Mouse (Mus musculus): ENCODE results near the gene Tbc1d10c. TPM values are rescaled to one million over a fixed set of nuclear protein-coding genes. Genes with fewer than 3 reads are reported as not detected.
A peak's percentile ranks its signal among the peaks of the same experiment; 100 is the strongest.

Tbc1d10c gene
- total and polyA plus RNA-seq, 3 experiments: 43.5 to 58.5 (median 46.3) TPM

DNA sequence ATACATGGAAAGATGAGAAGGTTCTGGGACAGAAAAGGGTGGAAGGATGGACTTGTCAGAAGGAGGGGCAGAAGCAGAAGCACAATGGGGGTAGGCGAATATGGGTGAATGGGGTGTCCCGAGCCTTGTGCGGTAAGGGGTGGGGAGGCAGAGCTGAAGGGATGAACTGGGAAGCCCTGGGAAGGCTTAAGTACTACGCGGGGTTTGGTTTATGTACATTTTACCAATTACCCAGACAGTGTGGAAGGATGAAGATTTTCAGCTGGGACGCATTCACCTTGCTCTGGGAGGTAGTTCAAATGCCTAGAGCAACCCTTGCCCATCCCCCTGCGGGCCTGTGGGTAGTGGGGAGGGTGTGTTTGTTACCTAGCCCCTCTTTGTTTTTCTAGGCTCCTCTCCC, 11.1 kb upstream of the Tbc1d10c start:
- dilution Hi-C loops (cut with MboI; ENCODE audit: extremely low pct_ligation_motif_present, extremely low pct_unique_long_range_greater_than_20kb, low sequenced_read_pairs): no loop called here
- H3K27ac ChIP-seq (ENCODE audit: insufficient read depth, low read depth): no peak overlapping the region
- peak overlapping the region; percentile 44 for H3K4me2 ChIP-seq (ENCODE audit: insufficient read depth, low read depth, poor library complexity, severe bottlenecking)
- peaks cover 5% of the 10 kb centered on the region for H3K27me3 ChIP-seq (replicated peaks)
- H3K9me3 ChIP-seq (replicated peaks; ENCODE audit: low read length): no peaks in the 10 kb centered on the region
- H3K79me2 ChIP-seq (replicated peaks; ENCODE audit: control insufficient read depth, extremely low read depth, insufficient read depth, poor library complexity, severe bottlenecking): peaks cover 12% of the 10 kb centered on the region; the same call in 1 of the 2 replicates
- TF ChIP-seq KAT2A (IDR thresholded peaks at IDR 0.05; ENCODE audit: insufficient replicate concordance, low read length) (no peak), SMC3 (IDR thresholded peaks at IDR 0.05; ENCODE audit: low read depth, low read length) (no peak), USF1 (IDR thresholded peaks at IDR 0.05; ENCODE audit: low read depth, low read length) (no peak), JUND (conservative IDR thresholded peaks at IDR 0.05; ENCODE audit: low read depth, low read length) (no peak), MAFK (IDR thresholded peaks at IDR 0.05; ENCODE audit: insufficient replicate concordance, low read length) (no peak), CHD1 (IDR thresholded peaks at IDR 0.05; ENCODE audit: low read depth, low read length) (no peak), ELF1 (IDR thresholded peaks at IDR 0.05; ENCODE audit: low read depth, low read length) (no peak), ZKSCAN1 (IDR thresholded peaks at IDR 0.05; ENCODE audit: borderline replicate concordance, low read depth, low read length) (no peak), ZNF384 (IDR thresholded peaks at IDR 0.05; ENCODE audit: low read depth, low read length) (no peak), MAZ (IDR thresholded peaks at IDR 0.05; ENCODE audit: low read depth, low read length) (no peak), ETS1 (conservative IDR thresholded peaks at IDR 0.05; ENCODE audit: low read depth, low read length) (no peak), POLR2AphosphoS2 (IDR thresholded peaks at IDR 0.05; ENCODE audit: low read depth, low read length) (no peak), E2F4 (IDR thresholded peaks at IDR 0.05; ENCODE audit: insufficient replicate concordance, low read depth, low read length) (no peak), PAX5 (IDR thresholded peaks at IDR 0.05; ENCODE audit: low read length) (no peak), CTCF (conservative IDR thresholded peaks at IDR 0.05 in 1 of 2, IDR thresholded peaks at IDR 0.05 in 1 of 2; ENCODE audit: low read depth in 2 of 2, low read length in 2 of 2) (no peak)
- H3K36me3 ChIP-seq (replicated peaks in 1 of 2; ENCODE audit: control insufficient read depth in 1 of 2, insufficient read depth in 1 of 2, low read length in 1 of 2): peaks cover 19 to 34% of the 10 kb centered on the region in 2 experiments
- no peak for DNase-seq (ENCODE audit: extremely low read depth)
- peak overlapping the region in 1 of 3 experiments; percentile 82 for H3K4me3 ChIP-seq (replicated peaks in 1 of 3; ENCODE audit: low read depth in 2 of 3, low read length in 2 of 3, poor library complexity in 1 of 3)
- in situ Hi-C loops (cut with MboI; ENCODE audit: low pct_ligation_motif_present, low pct_unique_long_range_greater_than_20kb, low sequenced_read_pairs): loop anchor here (5.0 kb wide), 2 partner anchors 35 to 75 kb away; partner anchors contain the start of gene Aip
- H3K4me1 ChIP-seq (ENCODE audit: control insufficient read depth in 1 of 2, insufficient read depth in 2 of 2): peaks cover 10 to 52% of the 10 kb centered on the region in 2 experiments
- 0 out of 2 replicates have a peak overlapping the region, but pooled peaks have one; percentile 43 for H3K9ac ChIP-seq (ENCODE audit: insufficient read depth, low read depth)

- H3K4me2 ChIP-seq (ENCODE audit: insufficient read depth, low read depth, poor library complexity, severe bottlenecking): peak within 1 kb of the TSS; percentile 44
- H3K27me3 ChIP-seq (replicated peaks): peaks cover 5% of the 10 kb centered on the region
- H3K27ac ChIP-seq (ENCODE audit: insufficient read depth, low read depth): peak within 1 kb of the TSS; percentile 48
- peaks cover 26 to 42% of the 10 kb centered on the region in 2 experiments for H3K36me3 ChIP-seq (replicated peaks in 1 of 2; ENCODE audit: control insufficient read depth in 1 of 2, insufficient read depth in 1 of 2, low read length in 1 of 2)
- dilution Hi-C loops (cut with MboI; ENCODE audit: extremely low pct_ligation_motif_present, extremely low pct_unique_long_range_greater_than_20kb, low sequenced_read_pairs): no loop called here
- H3K79me2 ChIP-seq (replicated peaks; ENCODE audit: control insufficient read depth, extremely low read depth, insufficient read depth, poor library complexity, severe bottlenecking): peaks cover 12% of the 10 kb centered on the region; the same call in 1 of the 2 replicates
- H3K4me1 ChIP-seq (ENCODE audit: control insufficient read depth in 1 of 2, insufficient read depth in 2 of 2): peaks cover 15 to 59% of the 10 kb centered on the region in 2 experiments
- peak; percentile 99 for DNase-seq (ENCODE audit: extremely low read depth)
- peak within 1 kb of the TSS; percentile 70 for H3K9ac ChIP-seq (ENCODE audit: insufficient read depth, low read depth)
- H3K4me3 ChIP-seq (replicated peaks in 1 of 3; ENCODE audit: low read depth in 2 of 3, low read length in 2 of 3, poor library complexity in 1 of 3): peak within 1 kb of the TSS; percentile 67 to 82 (median 76)
- in situ Hi-C loops (cut with MboI; ENCODE audit: low pct_ligation_motif_present, low pct_unique_long_range_greater_than_20kb, low sequenced_read_pairs): loop anchor here (5.0 kb wide), 2 partner anchors 36 to 74 kb away; partner anchors contain the start of gene Aip
- H3K9me3 ChIP-seq (replicated peaks; ENCODE audit: low read length): no peaks in the 10 kb centered on the region
- no peak; the same call in 1 of the 2 replicates for TF ChIP-seq POLR2AphosphoS2 (IDR thresholded peaks at IDR 0.05; ENCODE audit: low read depth, low read length)
- TF ChIP-seq MAZ (IDR thresholded peaks at IDR 0.05; ENCODE audit: low read depth, low read length): no peak
- 0 out of 2 replicates have a peak, but pooled peaks have one; percentile 23 for TF ChIP-seq CHD2 (IDR thresholded peaks at IDR 0.05; ENCODE audit: low read length)
- TF ChIP-seq HCFC1 (IDR thresholded peaks at IDR 0.05; ENCODE audit: low read depth, low read length): peak; percentile 71
- peak; percentile 87 for TF ChIP-seq MYC (IDR thresholded peaks at IDR 0.05; ENCODE audit: low read depth, low read length)
- peak; percentile 49 for TF ChIP-seq ETS1 (conservative IDR thresholded peaks at IDR 0.05; ENCODE audit: low read depth, low read length)
- TF ChIP-seq IRF4 (IDR thresholded peaks at IDR 0.05; ENCODE audit: low read depth, low read length): peak; percentile 70
- no peak for TF ChIP-seq PAX5 (IDR thresholded peaks at IDR 0.05; ENCODE audit: low read length)
- TF ChIP-seq RCOR1 (conservative IDR thresholded peaks at IDR 0.05; ENCODE audit: low read depth, low read length): 0 out of 2 replicates have a peak, but pooled peaks have one; percentile 64
- peak; percentile 46; the same call in 1 of the 2 replicates for TF ChIP-seq NRF1 (IDR thresholded peaks at IDR 0.05; ENCODE audit: low read depth, low read length)
- no peak for TF ChIP-seq JUND (conservative IDR thresholded peaks at IDR 0.05; ENCODE audit: low read depth, low read length)
- no peak for TF ChIP-seq ZKSCAN1 (IDR thresholded peaks at IDR 0.05; ENCODE audit: borderline replicate concordance, low read depth, low read length)
- TF ChIP-seq ZMIZ1 (IDR thresholded peaks at IDR 0.05; ENCODE audit: low read depth, low read length): peak; percentile 80
- no peak for TF ChIP-seq CHD1 (IDR thresholded peaks at IDR 0.05; ENCODE audit: low read depth, low read length)
- TF ChIP-seq E2F4 (IDR thresholded peaks at IDR 0.05; ENCODE audit: insufficient replicate concordance, low read depth, low read length): peak; percentile 86; the same call in 1 of the 2 replicates
- TF ChIP-seq USF1 (IDR thresholded peaks at IDR 0.05; ENCODE audit: low read depth, low read length): peak; percentile 98
- TF ChIP-seq CTCF (conservative IDR thresholded peaks at IDR 0.05 in 1 of 2, IDR thresholded peaks at IDR 0.05 in 1 of 2; ENCODE audit: low read depth in 2 of 2, low read length in 2 of 2): no peak
- peak; percentile 99 for TF ChIP-seq MAX (IDR thresholded peaks at IDR 0.05; ENCODE audit: low read length)
- peak; percentile 91 for TF ChIP-seq MXI1 (IDR thresholded peaks at IDR 0.05; ENCODE audit: low read depth, low read length)
- TF ChIP-seq EP300 (IDR thresholded peaks at IDR 0.05; ENCODE audit: low read length): no peak
- no peak for TF ChIP-seq GABPA (IDR thresholded peaks at IDR 0.05; ENCODE audit: insufficient replicate concordance, low read depth, low read length)
- peak; percentile 94 for TF ChIP-seq SIN3A (IDR thresholded peaks at IDR 0.05; ENCODE audit: low read length)
- no peak for TF ChIP-seq RAD21 (IDR thresholded peaks at IDR 0.05; ENCODE audit: low read depth, low read length)
- peak; percentile 83 for TF ChIP-seq ELF1 (IDR thresholded peaks at IDR 0.05; ENCODE audit: low read depth, low read length)
These were observed 10.3 kb upstream of the Tbc1d10c start, which contains the start of gene Rad9a for GRCm38 (mm10) chr19:4201291-4201909. Gene Rad9a (minus strand): TSS chr19:4201662.
